Mouse (Mus musculus) ovary, postnatal 36 days (tissue): ENCODE results near the gene Stard3.
A peak's percentile ranks its signal among the peaks of the same experiment; 100 is the strongest.

Experiments
- DNase-seq: peaks from one replicate; pipeline ENCODE4 v3.0.0; 2022; ENCODE audit warnings: low spot score, mixed read lengths

Gene Stard3

GRCm38 (mm10) chr11:98329081-98329959, 28.8 kb upstream of the Stard3 start, which contains the start of gene Neurod2:
Gene Neurod2 (minus strand): TSS chr11:98329648.
- DNase-seq: no peak

- no peak for DNase-seq
These were observed 28.0 kb upstream of the Stard3 start for GRCm38 (mm10) chr11:98329960-98330744.

- no peak for DNase-seq
These were observed 27.4 kb upstream of the Stard3 start for GRCm38 (mm10) chr11:98330745-98331204.

GRCm38 (mm10) chr11:98331401-98331800, 26.8 kb upstream of the Stard3 start:
- DNase-seq: no peak

- no peak for DNase-seq
These were observed 26.0 kb upstream of the Stard3 start for GRCm38 (mm10) chr11:98332186-98332585.

GRCm38 (mm10) chr11:98332841-98333240, 25.3 kb upstream of the Stard3 start:
- DNase-seq: no peak

GRCm38 (mm10) chr11:98333263-98333696, 24.9 kb upstream of the Stard3 start:
- DNase-seq: no peak

- DNase-seq: no peak
These were observed 24.0 kb upstream of the Stard3 start for GRCm38 (mm10) chr11:98333981-98334741.

GRCm38 (mm10) chr11:98335250-98335649, 22.9 kb upstream of the Stard3 start:
- DNase-seq: no peak

- no peak for DNase-seq
These were observed 21.7 kb upstream of the Stard3 start for GRCm38 (mm10) chr11:98336245-98337107.

GRCm38 (mm10) chr11:98338507-98338961, 19.6 kb upstream of the Stard3 start:
- peak; percentile 55 for DNase-seq

GRCm38 (mm10) chr11:98339071-98339501, 19.1 kb upstream of the Stard3 start:
- DNase-seq: no peak

- DNase-seq: no peak
These were observed 18.4 kb upstream of the Stard3 start for GRCm38 (mm10) chr11:98339679-98340287.

GRCm38 (mm10) chr11:98340597-98340996, 17.6 kb upstream of the Stard3 start:
- no peak for DNase-seq

GRCm38 (mm10) chr11:98341174-98341573, 17.0 kb upstream of the Stard3 start:
- no peak for DNase-seq

GRCm38 (mm10) chr11:98342000-98342945, 15.9 kb upstream of the Stard3 start:
- peak; percentile 90 for DNase-seq

GRCm38 (mm10) chr11:98345253-98345652, 12.9 kb upstream of the Stard3 start:
- DNase-seq: peak; percentile 81

- no peak for DNase-seq
These were observed 12.0 kb upstream of the Stard3 start for GRCm38 (mm10) chr11:98346168-98346567.

- DNase-seq: no peak
These were observed 10.6 kb upstream of the Stard3 start for GRCm38 (mm10) chr11:98347385-98348082.
